ENCODE assay signal across 8 mouse cellular contexts in genomic region chr11:94548888-94549690, GRCm38 (mm10). TPM values are rescaled to one million over a fixed set of nuclear protein-coding genes. Genes with fewer than 3 reads are reported as not detected.
DNase-seq lines count a peak whose midpoint lies in the region; ATAC-seq and TF ChIP-seq lines count a peak whose summit lies in the region.

Rsad1 (minus strand) TSS chr11:94549255.

- TF ChIP-seq CTCF in cortical plate, adult 2 months (IDR thresholded peaks at IDR 0.05; ENCODE audit: extremely low read depth, insufficient read depth, low read length), result peak; percentile 63

- peak; percentile 87 for ATAC-seq in activated CD4-positive, CD25-positive, alpha-beta regulatory T cell, adult 4 months
- ATAC-seq in inflammation-experienced regulatory T-cells, adult 6 months, result peak; percentile 86
- ATAC-seq in megakaryocyte-erythroid progenitor cell, adult 5-6 weeks (replicated peaks; ENCODE audit: low FRiP score, low TSS enrichment, poor library complexity, severe bottlenecking), result peak; percentile 89

- 0 out of 2 replicates have a peak, but pooled peaks cover 1% of the 10 kb centered on the region for H3K4me1 ChIP-seq in cortical plate, adult 2 months (ENCODE audit: control insufficient read depth, insufficient read depth, low read length)

- peak; percentile 97 for DNase-seq in gastrocnemius, postnatal 10 days
- DNase-seq in left cerebral cortex, postnatal 10 days (ENCODE audit: extremely low spot score in 1 of 2, low spot score in 2 of 2), result peak; percentile 94 to 96
- DNase-seq in right cerebral cortex, postnatal 25 days, result peak; percentile 95
- peak; percentile 91 to 95 for DNase-seq in urinary bladder, postnatal 4 days (ENCODE audit: low spot score in 2 of 2)

- TF ChIP-seq POLR2A in cortical plate, adult 2 months (IDR thresholded peaks at IDR 0.05; ENCODE audit: extremely low read depth, insufficient read depth, low read length), result peak; percentile 68; the same call in 1 of the 2 replicates

- H3K4me3 ChIP-seq in cortical plate, adult 2 months (ENCODE audit: insufficient read depth, low read length), result peak within 1 kb of the TSS; percentile 64

- peak within 1 kb of the TSS; percentile 62 for H3K27ac ChIP-seq in cortical plate, adult 2 months (ENCODE audit: insufficient read depth, low read length)

- intact Hi-C loops in left cerebral cortex, postnatal 10 days (cut with DNase I), result loop anchor here (5.0 to 10.0 kb wide), 2 partner anchors 124 to 217 kb away; no protein-coding TSS in a partner anchor

RNA-seq across cellular contexts. Expression of gene Rsad1, which starts in this region (rescaled TPM):
- polyA plus RNA-seq in activated CD4-positive, CD25-positive, alpha-beta regulatory T cell, adult 4 months (2017; shearing (Covaris generic)), result 1 to 10 TPM in 1 of 2 experiments, under 1 TPM in 1; 0.90 to 1.4 TPM
- 16.9 and 18.3 TPM in 2 replicates for polyA plus RNA-seq in cortical plate, adult 2 months (2012; rRNA removed)
- total RNA-seq in gastrocnemius, postnatal 10 days (2021), result 1 to 10 TPM; 4.3 to 6.0 TPM
- polyA plus RNA-seq in inflammation-experienced regulatory T-cells, adult 6 months (2017; shearing (Covaris generic)), result 1 to 10 TPM in 2 of 3 experiments, under 1 TPM in 1; 0.31 to 1.9 (median 1.6) TPM
- total RNA-seq in left cerebral cortex, postnatal 10 days (2021), result 10 to 100 TPM; 15.9 to 18.7 TPM
- total RNA-seq in megakaryocyte-erythroid progenitor cell, adult 5-6 weeks (2014; fragmentation: Nextera tagmentation), result 7.4 and 11.2 TPM in 2 replicates
- 6.8 and 8.6 TPM in 2 replicates for total RNA-seq in megakaryocyte-erythroid progenitor cell, adult 5-6 weeks (2017)

Comparison
In these comparisons a context has a peak if more than half of its experiments do, and no peak if none do; other contexts are left out.
1. Peak in every context shown above with its lines: DNase-seq, ATAC-seq, H3K4me3 ChIP-seq and H3K27ac ChIP-seq.